Mouse (Mus musculus) neural tube, embryonic 11.5 days (tissue): ENCODE measurements at regions not wholly inside any gene's neighbourhood (a gene's known extent, or its start where the extent isn't known, plus 50 kb on each side); places are given as distances from the start of the nearest gene placed in this dataset.

Experiments
- ATAC-seq: fragments of 200-750 bp; cut with Nextera tagmentation; 2 replicates; pipeline ENCODE4 v1.8.0; 2017; ENCODE audit warnings: moderate number of reproducible peaks, mild to moderate bottlenecking, moderate TSS enrichment, moderate library complexity; ENCODE audit not compliant: insufficient read depth, low FRiP score, low TSS enrichment
- DNase-seq: peaks from one replicate; pipeline ENCODE4 v3.0.0-alpha.2; 2015; ENCODE audit warnings: low spot score
- H3K27ac ChIP-seq: fragments of 300-500 bp; sonication (generic); 2 replicates; pipeline ENCODE4 v1.5.1; 2014; ENCODE audit warnings: low read depth, mild to moderate bottlenecking, low read length
- H3K27me3 ChIP-seq: fragments of 300-500 bp; sonication (generic); 2 replicates; pipeline ENCODE4 v1.6.1; 2014; ENCODE audit warnings: mild to moderate bottlenecking, low read length, mixed read lengths; ENCODE audit not compliant: control insufficient read depth, insufficient read depth
- H3K36me3 ChIP-seq: fragments of 300-500 bp; sonication (generic); 2 replicates; pipeline ENCODE4 v1.6.1; 2014; ENCODE audit warnings: mild to moderate bottlenecking, low read length, moderate library complexity, mixed read lengths; ENCODE audit not compliant: control insufficient read depth, insufficient read depth
- H3K4me1 ChIP-seq: fragments of 300-500 bp; sonication (generic); 2 replicates; pipeline ENCODE4 v1.6.1; 2014; ENCODE audit warnings: low read length, mixed read lengths; ENCODE audit not compliant: control insufficient read depth, insufficient read depth
- H3K4me2 ChIP-seq: fragments of 300-500 bp; sonication (generic); 2 replicates; pipeline ENCODE4 v1.6.1; 2014; ENCODE audit warnings: low read depth, mild to moderate bottlenecking, moderate library complexity
- H3K4me3 ChIP-seq: fragments of 300-500 bp; sonication (generic); 2 replicates; pipeline ENCODE4 v1.5.1; 2014; ENCODE audit warnings: low read depth, low read length
- H3K9ac ChIP-seq: fragments of 300-500 bp; sonication (generic); 2 replicates; pipeline ENCODE4 v1.6.1; 2014; ENCODE audit warnings: mild to moderate bottlenecking, low read length
- H3K9me3 ChIP-seq: fragments of 300-500 bp; sonication (generic); 2 replicates; pipeline ENCODE4 v1.6.1; 2016; ENCODE audit warnings: low read length; ENCODE audit not compliant: control insufficient read depth
- WGBS: fragments of 180-500 bp; shearing (Covaris S2); extraction: QIAGEN DNeasy Blood & Tissue Kit; methylation state at CpG from one replicate; pipeline ENCODE4 v1.1.7; 2014; 5-methylcytosine and 5-hydroxymethylcytosine counted together

- ATAC-seq (no peak), DNase-seq (no peak)
- no peak overlapping the region for H3K9ac ChIP-seq
- no peaks in the 10 kb centered on the region for H3K27me3 ChIP-seq
- H3K4me1 ChIP-seq, result no peaks in the 10 kb centered on the region
- H3K4me3 ChIP-seq, result no peak overlapping the region
- no peak overlapping the region for H3K4me2 ChIP-seq
- H3K9me3 ChIP-seq, result no peaks in the 10 kb centered on the region
- WGBS, result 75% methylated on average over 8 of the region's 8 CpGs
- H3K36me3 ChIP-seq, result no peaks in the 10 kb centered on the region
- H3K27ac ChIP-seq, result no peak overlapping the region
These were observed 57.0 kb upstream of the Kdm7a start for GRCm38 (mm10) chr6:39263615-39264014.

GRCm38 (mm10) chr6:39261951-39262350, 55.4 kb upstream of the Kdm7a start:
- Histone ChIP-seq H3K9me3 (no peaks in the 10 kb centered on the region), H3K9ac (no peak overlapping the region), H3K27me3 (no peaks in the 10 kb centered on the region), H3K36me3 (no peaks in the 10 kb centered on the region), H3K4me1 (peaks cover 6% of the 10 kb centered on the region; the same call in 1 of the 2 replicates), H3K4me3 (no peak overlapping the region), H3K27ac (no peak overlapping the region), H3K4me2 (no peak overlapping the region)
- ATAC-seq (no peak), DNase-seq (no peak)
- WGBS, result 64% methylated on average over 8 of the region's 8 CpGs

- Histone ChIP-seq H3K36me3 (no peaks in the 10 kb centered on the region), H3K9me3 (no peaks in the 10 kb centered on the region), H3K27me3 (no peaks in the 10 kb centered on the region), H3K27ac (no peak overlapping the region), H3K4me3 (no peak overlapping the region), H3K4me1 (peaks cover 6% of the 10 kb centered on the region; the same call in 1 of the 2 replicates), H3K4me2 (no peak overlapping the region), H3K9ac (no peak overlapping the region)
- 96% methylated on average over 4 of the region's 4 CpGs for WGBS
- no peak for ATAC-seq
- no peak for DNase-seq
These were observed 53.9 kb upstream of the Kdm7a start for GRCm38 (mm10) chr6:39260480-39260879.

DNA sequence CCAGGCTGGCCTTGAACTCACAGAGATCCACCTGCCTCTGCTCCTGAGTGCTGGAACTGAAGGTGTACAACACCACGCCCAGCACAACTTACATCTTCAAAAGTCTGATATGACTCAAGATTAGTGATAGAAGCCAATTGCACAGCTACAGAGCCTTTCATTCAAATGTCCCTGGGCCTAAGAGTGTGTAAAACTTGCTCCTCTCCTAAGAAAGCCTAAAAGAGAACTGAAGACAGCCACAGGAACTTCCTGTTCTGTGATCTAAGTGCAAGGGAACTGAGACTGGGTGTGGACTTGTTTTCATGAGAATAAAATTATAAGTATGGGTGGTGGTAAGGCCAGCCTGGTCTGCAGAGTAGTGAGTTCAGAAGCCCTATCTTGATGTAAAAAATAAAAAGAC, 52.5 kb upstream of the Kdm7a start:
- Histone ChIP-seq H3K36me3 (no peaks in the 10 kb centered on the region), H3K4me1 (peaks cover 6% of the 10 kb centered on the region; the same call in 1 of the 2 replicates), H3K27me3 (no peaks in the 10 kb centered on the region), H3K9me3 (no peaks in the 10 kb centered on the region), H3K27ac (no peak overlapping the region), H3K4me2 (no peak overlapping the region), H3K4me3 (no peak overlapping the region), H3K9ac (no peak overlapping the region)
- DNase-seq, result no peak
- no peak for ATAC-seq
- WGBS, result 79% methylated on average over 1 of the region's 1 CpGs

GRCm38 (mm10) chr6:39258656-39259055, 52.1 kb upstream of the Kdm7a start:
- 88% methylated on average over 4 of the region's 4 CpGs for WGBS

DNA sequence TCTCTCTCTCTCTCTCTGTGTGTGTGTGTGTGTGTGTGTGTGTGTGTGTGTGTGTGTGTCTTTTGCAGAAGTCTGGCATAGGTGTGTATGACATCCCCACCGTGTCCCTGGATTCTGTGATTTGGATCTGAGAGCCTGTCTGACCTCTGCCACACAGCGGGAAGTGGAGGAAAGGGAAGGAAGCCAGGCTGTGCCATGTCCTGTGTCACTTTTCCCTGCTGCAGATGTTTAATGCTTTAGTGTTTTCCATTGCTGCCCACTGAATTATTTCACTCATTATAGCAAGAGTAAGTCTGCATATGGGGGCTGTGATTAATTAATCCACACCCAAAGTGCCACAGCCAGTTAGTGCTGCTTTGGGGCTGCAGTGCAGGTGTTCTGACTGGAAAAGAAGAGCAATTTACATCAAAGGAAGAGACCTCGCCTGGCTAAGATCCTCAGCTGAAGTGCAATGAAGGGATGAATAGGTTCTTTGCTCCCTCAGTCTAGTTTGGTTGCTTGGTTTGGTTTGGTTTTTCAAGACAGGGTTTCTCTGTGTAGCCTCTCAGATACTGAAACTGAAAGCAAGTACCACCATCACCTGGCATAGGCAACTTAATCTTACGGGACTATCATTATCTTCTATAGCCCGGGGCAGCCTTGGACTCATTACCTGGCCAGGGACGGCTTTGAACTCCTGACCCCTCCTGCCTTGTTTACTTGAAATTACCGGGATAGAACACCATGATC, 51.2 kb upstream of the Kdm7a start:
- peaks cover 6% of the 10 kb centered on the region; the same call in 1 of the 2 replicates for H3K4me1 ChIP-seq
- H3K27me3 ChIP-seq, result no peaks in the 10 kb centered on the region
- peak overlapping the region; percentile 87 for H3K4me2 ChIP-seq
- DNase-seq (no peak), ATAC-seq (no peak)
- no peak overlapping the region for H3K27ac ChIP-seq
- H3K9ac ChIP-seq, result peak overlapping the region; percentile 57
- WGBS, result 49% methylated on average over 7 of the region's 7 CpGs
- no peaks in the 10 kb centered on the region for H3K9me3 ChIP-seq
- H3K4me3 ChIP-seq, result peak overlapping the region; percentile 41
- H3K36me3 ChIP-seq, result no peaks in the 10 kb centered on the region

More at GRCm38 (mm10) chr6:39258656-39259055, 52.1 kb upstream of the Kdm7a start:
- no peak overlapping the region for H3K4me3 ChIP-seq
- H3K27ac ChIP-seq, result no peak overlapping the region
- no peaks in the 10 kb centered on the region for H3K36me3 ChIP-seq
- H3K9ac ChIP-seq, result no peak overlapping the region
- DNase-seq (no peak), ATAC-seq (no peak)
- H3K4me2 ChIP-seq, result no peak overlapping the region
- peaks cover 6% of the 10 kb centered on the region; the same call in 1 of the 2 replicates for H3K4me1 ChIP-seq
- H3K9me3 ChIP-seq, result no peaks in the 10 kb centered on the region
- no peaks in the 10 kb centered on the region for H3K27me3 ChIP-seq

DNA sequence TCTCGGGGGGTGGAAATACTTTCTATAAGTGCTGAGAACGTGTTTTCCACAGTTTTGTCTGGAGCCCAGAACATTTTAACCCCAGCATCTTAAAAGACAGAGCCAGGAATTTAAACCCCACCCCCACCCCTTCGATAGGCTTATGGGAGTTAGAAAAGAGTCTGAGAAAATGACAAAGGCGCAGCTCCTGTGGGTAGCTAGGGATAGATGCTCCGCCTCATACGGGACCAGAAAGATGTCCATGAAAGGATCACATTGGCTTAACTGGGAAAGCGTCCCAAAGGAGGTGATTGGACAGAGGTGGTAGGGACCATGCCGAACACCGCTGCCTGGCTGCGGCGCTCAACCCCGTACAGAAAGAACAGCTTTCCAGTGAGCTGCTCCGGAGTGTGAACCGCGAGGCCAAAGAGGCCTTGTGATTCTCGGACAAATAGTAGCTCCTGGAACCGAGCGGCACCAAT, 50.6 kb upstream of the Kdm7a start:
- peak overlapping the region; percentile 87 for H3K4me2 ChIP-seq
- ATAC-seq (peak; percentile 62), DNase-seq (peak; percentile 64)
- H3K9ac ChIP-seq, result peak overlapping the region; percentile 57
- no peaks in the 10 kb centered on the region for H3K9me3 ChIP-seq
- 1% methylated on average over 18 of the region's 18 CpGs for WGBS
- no peaks in the 10 kb centered on the region for H3K36me3 ChIP-seq
- peak overlapping the region; percentile 41 for H3K4me3 ChIP-seq
- no peaks in the 10 kb centered on the region for H3K27me3 ChIP-seq
- peaks cover 6% of the 10 kb centered on the region; the same call in 1 of the 2 replicates for H3K4me1 ChIP-seq
- peak overlapping the region; percentile 47 for H3K27ac ChIP-seq

DNA sequence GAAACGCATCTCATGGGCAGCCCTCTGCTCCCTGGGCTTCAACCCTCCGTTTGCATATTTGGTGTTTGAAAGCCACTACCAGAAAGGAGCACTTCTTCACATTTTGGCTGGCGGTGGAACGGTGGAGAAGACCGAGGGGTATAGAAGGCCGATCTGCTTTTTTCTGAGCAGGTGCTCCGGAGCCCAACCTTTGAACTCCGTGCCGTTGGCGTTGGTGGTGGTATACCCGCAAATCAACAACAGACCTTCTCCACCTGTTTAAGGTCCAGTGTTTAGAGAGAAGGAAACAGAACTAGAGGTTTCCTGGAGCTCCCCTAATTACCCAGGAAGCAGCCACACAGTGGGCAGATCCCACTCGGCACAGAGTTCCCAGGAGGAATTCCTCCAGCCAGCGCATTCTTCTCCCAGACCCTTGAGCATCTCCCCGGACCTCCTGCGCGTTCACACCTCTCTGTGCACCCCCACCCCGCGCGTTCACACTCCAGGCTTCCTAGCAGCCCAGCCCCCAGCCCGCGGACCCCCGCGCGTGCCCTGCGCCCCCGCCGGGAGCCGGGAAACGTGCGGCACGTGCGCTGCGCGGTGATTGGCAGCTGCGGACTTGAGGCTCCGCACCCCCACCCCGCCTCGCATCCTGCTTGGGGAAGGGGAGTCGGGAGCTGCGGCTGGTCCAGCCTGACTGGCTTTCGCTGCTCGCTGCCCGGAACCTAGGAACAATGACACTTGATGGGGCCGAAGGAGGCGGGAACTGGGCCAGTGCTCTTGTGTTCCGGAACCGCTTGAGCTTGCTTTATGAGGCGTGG, 49.9 kb upstream of the Kdm7a start:
- H3K4me2 ChIP-seq, result peak overlapping the region; percentile 87
- peaks cover 6% of the 10 kb centered on the region; the same call in 1 of the 2 replicates for H3K4me1 ChIP-seq
- H3K9ac ChIP-seq, result peak overlapping the region; percentile 57
- no peaks in the 10 kb centered on the region for H3K27me3 ChIP-seq
- peak overlapping the region; percentile 47 for H3K27ac ChIP-seq
- no peaks in the 10 kb centered on the region for H3K9me3 ChIP-seq
- 2% methylated on average over 48 of the region's 48 CpGs for WGBS
- DNase-seq, result peak; percentile 90
- ATAC-seq, result peak; percentile 84
- peak overlapping the region; percentile 41 for H3K4me3 ChIP-seq
- no peaks in the 10 kb centered on the region for H3K36me3 ChIP-seq
